Mouse (Mus musculus) hindbrain, embryonic 15.5 days (tissue): ENCODE results near the gene Tra2b. TPM values are rescaled to one million over a fixed set of nuclear protein-coding genes. Genes with fewer than 3 reads are reported as not detected.
"Not testable (repeated sequence)": the region's sequence is repeated elsewhere in the genome, so short reads cannot be mapped to it uniquely, and the experiment has no call there.

Experiments used
- ATAC-seq: fragments of 200-750 bp; cut with Nextera tagmentation; 2 replicates; pipeline ENCODE4 v1.8.0; 2017; ENCODE audit warnings: low read depth, moderate number of reproducible peaks, moderate TSS enrichment; ENCODE audit not compliant: low FRiP score
- H3K27ac ChIP-seq: fragments of 300-500 bp; sonication (generic); replicated peaks from 2 replicates; pipeline ENCODE4 v1.5.1; 2015; ENCODE audit warnings: mild to moderate bottlenecking, inconsistent platforms
- H3K27me3 ChIP-seq: fragments of 300-500 bp; sonication (generic); 2 replicates; pipeline ENCODE4 v1.6.1; 2015; ENCODE audit warnings: control low read depth, inconsistent platforms
- H3K36me3 ChIP-seq: fragments of 300-500 bp; sonication (generic); 2 replicates; pipeline ENCODE4 v1.6.1; 2015; ENCODE audit warnings: control low read depth, inconsistent platforms
- H3K4me1 ChIP-seq: fragments of 300-500 bp; sonication (generic); replicated peaks from 2 replicates; pipeline ENCODE4 v1.6.1; 2015; ENCODE audit warnings: control low read depth, inconsistent platforms
- H3K4me2 ChIP-seq: fragments of 300-500 bp; sonication (generic); 2 replicates; pipeline ENCODE4 v1.6.1; 2015; ENCODE audit warnings: moderate library complexity, mild to moderate bottlenecking, inconsistent platforms
- H3K4me3 ChIP-seq: fragments of 300-500 bp; sonication (generic); 2 replicates; pipeline ENCODE4 v1.5.1; 2015; ENCODE audit warnings: mild to moderate bottlenecking, inconsistent platforms
- H3K9ac ChIP-seq: fragments of 300-500 bp; sonication (generic); 2 replicates; pipeline ENCODE4 v1.6.1; 2015; ENCODE audit warnings: inconsistent platforms
- H3K9me3 ChIP-seq: fragments of 300-500 bp; sonication (generic); 2 replicates; pipeline ENCODE4 v1.6.1; 2016; ENCODE audit warnings: control low read depth, inconsistent platforms
- WGBS: fragments of 180-500 bp; shearing (Covaris S2); methylation state at CpG from one replicate; pipeline ENCODE4 v1.1.7; 2015; 5-methylcytosine and 5-hydroxymethylcytosine counted together
- polyA plus RNA-seq: library from polyadenylated mRNA; unstranded; fragments of >200 nt; fragmentation: Nextera tagmentation; extraction: Ambion mirVana; gene quantifications from 2 replicates; pipeline ENCODE4 v1.2.1, GENCODE M21; 2015

Tra2b gene
- polyA plus RNA-seq, 1 experiment from 2014 or later = 239 TPM

DNA sequence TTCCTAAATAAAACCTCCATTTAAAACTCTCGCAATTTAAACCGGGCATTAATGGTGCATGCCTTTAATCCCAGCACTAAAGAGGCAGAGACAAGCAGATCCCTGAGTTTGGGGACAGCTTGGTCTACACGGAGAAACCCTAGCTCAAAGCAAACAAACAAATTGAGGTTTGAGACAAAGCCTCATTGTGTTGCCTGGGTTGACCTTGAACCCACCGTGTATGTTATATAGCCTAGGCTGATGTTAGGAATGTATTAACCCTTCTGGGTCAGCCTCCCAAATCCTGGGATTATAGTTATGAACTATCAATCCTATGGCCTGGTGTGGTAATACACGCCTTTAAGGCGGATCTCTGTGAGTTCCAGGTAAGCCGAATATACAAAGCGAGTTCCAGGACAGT, 579 bp upstream of the Tra2b start:
- 41% methylated on average over 8 of the region's 8 CpGs for WGBS
- peaks cover 31% of the 10 kb centered on the region for H3K4me1 ChIP-seq
- no peaks in the 10 kb centered on the region for H3K9me3 ChIP-seq
- peak overlapping the region; percentile 87 for H3K4me3 ChIP-seq
- peak overlapping the region; percentile 99 for H3K27ac ChIP-seq
- peak overlapping the region; percentile 60 for H3K9ac ChIP-seq
- no peaks in the 10 kb centered on the region for H3K27me3 ChIP-seq
- H3K36me3 ChIP-seq = no peaks in the 10 kb centered on the region
- peak; percentile 0; the same call in 1 of the 2 replicates for ATAC-seq
- peak overlapping the region; percentile 91 for H3K4me2 ChIP-seq

DNA sequence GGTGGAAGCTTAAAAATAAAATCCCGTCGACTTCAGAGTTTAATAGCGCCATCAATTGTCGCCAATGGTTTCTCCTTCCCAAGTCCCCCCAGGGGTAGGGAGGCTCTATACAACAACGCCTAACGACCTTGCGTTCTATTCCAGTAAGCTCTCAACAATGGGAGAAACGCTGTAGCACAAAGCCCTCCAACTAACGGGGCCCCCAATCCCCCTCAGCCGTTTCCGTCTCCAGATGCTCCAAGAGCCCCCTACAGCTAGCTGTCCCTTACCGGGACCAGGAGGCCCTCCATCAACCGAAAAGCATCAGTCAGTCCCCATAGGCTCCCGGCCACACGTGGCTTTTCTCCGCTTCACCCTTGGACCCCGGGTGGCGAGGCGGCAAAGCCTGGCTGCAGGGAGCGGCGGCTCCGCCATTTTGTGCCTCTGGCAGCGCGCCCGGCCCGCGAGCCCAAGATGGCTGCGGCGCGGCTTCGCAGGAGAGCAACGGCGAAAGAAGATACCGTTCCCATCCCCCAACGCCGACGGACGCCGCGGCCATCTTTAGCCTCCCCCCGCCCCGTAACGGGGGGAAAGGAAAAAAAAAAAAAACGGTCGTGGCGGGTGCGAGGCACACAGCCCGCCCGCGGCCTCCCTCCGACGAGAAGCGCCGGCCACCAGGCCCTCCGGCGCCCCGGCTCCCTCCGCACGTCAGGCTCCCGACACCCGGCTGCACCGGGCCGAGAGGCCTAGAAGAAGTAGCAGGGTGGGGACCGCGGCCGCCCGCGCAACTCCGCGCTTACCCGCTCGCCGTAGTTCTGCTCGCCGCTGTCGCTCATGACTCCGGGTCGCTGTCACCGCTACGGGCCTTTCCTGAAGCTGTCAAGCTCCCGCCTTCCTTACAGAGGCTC, 600 bp downstream of the Tra2b start:
- no peaks in the 10 kb centered on the region for H3K27me3 ChIP-seq
- H3K4me2 ChIP-seq = peak overlapping the region; percentile 91
- H3K9me3 ChIP-seq = no peaks in the 10 kb centered on the region
- H3K36me3 ChIP-seq = no peaks in the 10 kb centered on the region
- WGBS = under 1% methylated on average over 78 of the region's 81 CpGs
- peak overlapping the region; percentile 87 for H3K4me3 ChIP-seq
- peak; percentile 84 for ATAC-seq
- H3K27ac ChIP-seq = peak overlapping the region; percentile 99
- peak overlapping the region; percentile 93 for H3K9ac ChIP-seq
- peaks cover 38% of the 10 kb centered on the region for H3K4me1 ChIP-seq

DNA sequence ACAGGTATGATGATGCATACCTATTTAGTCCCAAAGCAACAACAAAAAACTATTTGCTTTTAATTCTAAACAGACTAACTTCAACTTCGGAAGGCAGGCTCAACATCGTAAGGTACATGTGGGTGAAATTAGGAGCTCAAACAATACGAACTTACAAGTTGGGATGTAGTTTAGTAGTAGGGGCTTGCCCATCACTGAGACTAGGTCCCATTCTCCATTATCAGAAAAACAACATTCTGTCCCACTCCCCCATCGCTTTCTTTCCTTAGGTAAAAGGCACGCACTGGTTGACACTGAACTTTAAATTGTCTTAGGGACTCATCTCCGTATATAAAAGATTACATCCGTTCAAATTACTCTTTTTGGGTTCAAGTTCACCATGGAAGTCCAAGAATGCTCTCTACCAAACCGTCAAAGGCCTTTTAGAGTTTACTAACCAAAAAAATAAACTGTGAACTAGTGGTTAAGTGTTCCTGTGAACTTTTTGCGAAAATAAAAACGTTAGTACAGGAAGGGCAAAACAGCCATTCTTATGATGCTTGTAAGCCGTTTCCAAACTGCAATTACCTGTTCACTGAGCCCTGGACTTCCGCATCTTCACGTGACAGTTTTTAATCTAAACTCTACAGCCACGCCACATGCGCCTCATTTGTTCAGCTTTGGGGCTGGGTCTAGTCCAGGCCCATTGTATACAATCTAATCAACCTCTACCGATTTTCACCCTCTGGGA, 1.4 kb downstream of the Tra2b start:
- no peaks in the 10 kb centered on the region for H3K36me3 ChIP-seq
- ATAC-seq = peak; percentile 1; the same call in 1 of the 2 replicates
- WGBS = 1% methylated on average over 16 of the region's 16 CpGs
- peak overlapping the region; percentile 93 for H3K9ac ChIP-seq
- H3K27ac ChIP-seq = peak overlapping the region; percentile 99
- H3K9me3 ChIP-seq = no peaks in the 10 kb centered on the region
- no peaks in the 10 kb centered on the region for H3K27me3 ChIP-seq
- H3K4me2 ChIP-seq = peak overlapping the region; percentile 91
- peaks cover 41% of the 10 kb centered on the region for H3K4me1 ChIP-seq
- H3K4me3 ChIP-seq = peak overlapping the region; percentile 87

- H3K9ac ChIP-seq = no peak overlapping the region
- H3K4me3 ChIP-seq = peak overlapping the region; percentile 87
- peaks cover 47% of the 10 kb centered on the region for H3K4me1 ChIP-seq
- no peak for ATAC-seq
- H3K4me2 ChIP-seq = peak overlapping the region; percentile 91
- H3K27me3 ChIP-seq = no peaks in the 10 kb centered on the region
- no peaks in the 10 kb centered on the region for H3K9me3 ChIP-seq
- H3K36me3 ChIP-seq = no peaks in the 10 kb centered on the region
- no peak overlapping the region for H3K27ac ChIP-seq
Measured at GRCm38 (mm10) chr16:22263124-22263523, 2.7 kb downstream of the Tra2b start.

GRCm38 (mm10) chr16:22261563-22261962, 4.2 kb downstream of the Tra2b start:
- no peak for ATAC-seq
- no peaks in the 10 kb centered on the region for H3K27me3 ChIP-seq
- 77% methylated on average over 2 of the region's 2 CpGs for WGBS
- peaks cover 53% of the 10 kb centered on the region for H3K4me1 ChIP-seq
- no peak overlapping the region for H3K9ac ChIP-seq
- no peak overlapping the region for H3K4me2 ChIP-seq
- H3K36me3 ChIP-seq = no peaks in the 10 kb centered on the region
- H3K27ac ChIP-seq = no peak overlapping the region
- no peak overlapping the region for H3K4me3 ChIP-seq
- no peaks in the 10 kb centered on the region for H3K9me3 ChIP-seq

- no peak for ATAC-seq
- Histone ChIP-seq H3K9me3 (no peaks in the 10 kb centered on the region), H3K9ac (no peak overlapping the region), H3K4me3 (no peak overlapping the region), H3K4me1 (peaks cover 57% of the 10 kb centered on the region), H3K36me3 (no peaks in the 10 kb centered on the region), H3K27ac (no peak overlapping the region), H3K27me3 (no peaks in the 10 kb centered on the region), H3K4me2 (peak overlapping the region; percentile 28; the same call in 1 of the 2 replicates)
- WGBS = 59% methylated on average over 3 of the region's 3 CpGs
Measured at GRCm38 (mm10) chr16:22260423-22261143, 5.2 kb downstream of the Tra2b start.

GRCm38 (mm10) chr16:22252255-22252654, 13.6 kb downstream of the Tra2b start:
- H3K27me3 ChIP-seq, H3K4me2 ChIP-seq, ATAC-seq, H3K9me3 ChIP-seq, H3K27ac ChIP-seq, H3K4me3 ChIP-seq, H3K9ac ChIP-seq: not testable (repeated sequence)
- peaks cover 47% of the 10 kb centered on the region for H3K36me3 ChIP-seq
- H3K4me1 ChIP-seq = peaks cover 14% of the 10 kb centered on the region
- WGBS = 90% methylated on average over 6 of the region's 6 CpGs

- Histone ChIP-seq H3K4me3 (no peak overlapping the region), H3K9me3 (no peaks in the 10 kb centered on the region), H3K9ac (no peak overlapping the region), H3K4me2 (no peak overlapping the region), H3K4me1 (no peaks in the 10 kb centered on the region), H3K27me3 (no peaks in the 10 kb centered on the region), H3K27ac (no peak overlapping the region), H3K36me3 (peaks cover 52% of the 10 kb centered on the region)
- ATAC-seq = no peak
- 96% methylated on average over 5 of the region's 5 CpGs for WGBS
Measured at GRCm38 (mm10) chr16:22250307-22250706, 15.5 kb downstream of the Tra2b start.

GRCm38 (mm10) chr16:22249754-22250153, 16.1 kb downstream of the Tra2b start:
- H3K4me3 ChIP-seq = no peak overlapping the region
- no peaks in the 10 kb centered on the region for H3K4me1 ChIP-seq
- H3K9me3 ChIP-seq = no peaks in the 10 kb centered on the region
- ATAC-seq = no peak
- no peak overlapping the region for H3K4me2 ChIP-seq
- H3K36me3 ChIP-seq = peaks cover 56% of the 10 kb centered on the region
- 96% methylated on average over 3 of the region's 3 CpGs for WGBS
- no peaks in the 10 kb centered on the region for H3K27me3 ChIP-seq
- no peak overlapping the region for H3K9ac ChIP-seq
- no peak overlapping the region for H3K27ac ChIP-seq

DNA sequence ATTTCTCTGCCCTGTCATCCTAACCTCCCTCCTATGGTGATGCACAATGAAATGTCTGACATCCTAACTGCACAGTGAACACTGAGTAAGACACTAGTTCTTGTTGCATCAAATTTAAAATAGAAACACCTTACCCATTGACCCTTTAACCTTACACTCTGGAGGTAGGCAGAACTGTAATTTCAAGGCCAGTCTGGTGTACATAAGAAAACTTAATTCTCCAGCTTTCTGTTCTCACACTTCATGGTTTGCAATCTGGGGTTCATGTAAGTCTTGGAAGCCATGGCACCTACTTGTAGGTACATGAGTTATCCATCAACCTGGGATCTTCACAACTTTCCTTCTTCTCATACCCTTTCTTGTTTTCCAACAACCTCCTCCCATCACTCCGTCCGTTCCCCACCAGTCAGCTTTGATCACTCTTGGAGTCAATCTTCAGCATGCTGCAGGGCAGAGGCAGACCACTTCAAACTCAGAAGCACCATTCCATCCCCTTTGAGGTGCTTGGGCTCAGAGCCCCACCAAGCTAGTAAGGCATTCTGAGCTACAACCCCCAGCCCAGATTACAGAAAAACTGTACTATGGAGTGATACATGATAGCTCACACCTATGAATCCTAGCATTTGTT, 23.5 kb downstream of the Tra2b start:
- Histone ChIP-seq H3K27me3 (no peaks in the 10 kb centered on the region), H3K27ac (no peak overlapping the region), H3K9ac (no peak overlapping the region), H3K9me3 (no peaks in the 10 kb centered on the region), H3K4me1 (no peaks in the 10 kb centered on the region), H3K4me2 (no peak overlapping the region), H3K4me3 (no peak overlapping the region), H3K36me3 (peaks cover 52% of the 10 kb centered on the region)
- ATAC-seq = no peak
- WGBS = 89% methylated on average over 2 of the region's 2 CpGs

GRCm38 (mm10) chr16:22241376-22242238, 24.2 kb downstream of the Tra2b start:
- no peak overlapping the region for H3K4me3 ChIP-seq
- peaks cover 49% of the 10 kb centered on the region for H3K36me3 ChIP-seq
- no peaks in the 10 kb centered on the region for H3K27me3 ChIP-seq
- no peaks in the 10 kb centered on the region for H3K4me1 ChIP-seq
- no peak overlapping the region for H3K9ac ChIP-seq
- no peaks in the 10 kb centered on the region for H3K9me3 ChIP-seq
- H3K4me2 ChIP-seq = no peak overlapping the region
- no peak for ATAC-seq
- WGBS = 82% methylated on average over 6 of the region's 6 CpGs
- H3K27ac ChIP-seq = no peak overlapping the region
